Mouse (Mus musculus) liver, adult 2 months (tissue): ENCODE measurements around the gene Ovca2. TPM values are rescaled to one million over a fixed set of nuclear protein-coding genes. Genes with fewer than 3 reads are reported as not detected.

Experiments used
- DNase-seq: peaks from one replicate; pipeline ENCODE4 v3.0.0-alpha.2; 2011; ENCODE audit warnings: low read depth, low spot score; ENCODE audit errors: extremely low read depth
- H3K27ac ChIP-seq: fragments of 200-500 bp; replicated peaks from 2 replicates; pipeline ENCODE4 v1.5.1; 2012; ENCODE audit warnings: low read depth, mild to moderate bottlenecking, control low read depth, inconsistent platforms, low read length; ENCODE audit not compliant: insufficient read depth
- H3K27me3 ChIP-seq: fragments of 200-500 bp; 2 replicates; pipeline ENCODE4 v1.6.1; 2012; ENCODE audit warnings: mild to moderate bottlenecking, moderate library complexity, low read length, inconsistent platforms; ENCODE audit not compliant: control insufficient read depth, insufficient read depth
- H3K36me3 ChIP-seq: fragments of 200-500 bp; 2 replicates; pipeline ENCODE4 v1.6.1; 2012; ENCODE audit warnings: low read length, inconsistent platforms; ENCODE audit not compliant: control insufficient read depth, insufficient read depth
- H3K4me1 ChIP-seq: fragments of 200-500 bp; 2 replicates; pipeline ENCODE4 v1.6.1; 2011; ENCODE audit warnings: low read length; ENCODE audit not compliant: control insufficient read depth, insufficient read depth
- H3K4me3 ChIP-seq: fragments of 200-500 bp; 2 replicates; pipeline ENCODE4 v1.5.1; 2011; ENCODE audit warnings: low read depth, mild to moderate bottlenecking, control low read depth, low read length, moderate library complexity; ENCODE audit not compliant: insufficient read depth
- H3K79me2 ChIP-seq: fragments of 200-500 bp; 2 replicates; pipeline ENCODE4 v1.6.1; 2012; ENCODE audit warnings: inconsistent platforms, mild to moderate bottlenecking, low read length, moderate library complexity; ENCODE audit not compliant: control insufficient read depth, insufficient read depth
- H3K9ac ChIP-seq: fragments of 200-500 bp; 2 replicates; pipeline ENCODE4 v1.6.1; 2012; ENCODE audit warnings: low read depth, mild to moderate bottlenecking, control low read depth, inconsistent platforms, low read length
- CTCF ChIP-seq: fragments of 200-500 bp; IDR thresholded peaks from 2 replicates; pipeline ENCODE4 v1.5.1; 2011; ENCODE audit warnings: low read depth, low read length, control low read depth
- POLR2A ChIP-seq: fragments of 200-500 bp; IDR thresholded peaks from 2 replicates; pipeline ENCODE4 v1.6.1; 2011; ENCODE audit warnings: low read length, control low read depth; ENCODE audit not compliant: insufficient read depth; ENCODE audit errors: extremely low read depth
- WGBS: fragments of 180-500 bp; shearing (Covaris S2); methylation state at CpG from one replicate; pipeline ENCODE4 v1.1.7; 2018; 5-methylcytosine and 5-hydroxymethylcytosine counted together
- polyA plus RNA-seq: library from polyadenylated mRNA; depleted of rRNA; stranded (reverse); fragments of >200 nt; gene quantifications from 2 replicates; pipeline ENCODE4 v1.2.3, GENCODE M21; 2012
- total RNA-seq: library from RNA; depleted of rRNA; stranded (reverse); fragments of >200 nt; gene quantifications from 2 replicates; pipeline ENCODE4 v1.2.3, GENCODE M21; 2014

The Ovca2 gene
- total and polyA plus RNA-seq, 2 experiments = 5.7 to 6.7 TPM

DNA sequence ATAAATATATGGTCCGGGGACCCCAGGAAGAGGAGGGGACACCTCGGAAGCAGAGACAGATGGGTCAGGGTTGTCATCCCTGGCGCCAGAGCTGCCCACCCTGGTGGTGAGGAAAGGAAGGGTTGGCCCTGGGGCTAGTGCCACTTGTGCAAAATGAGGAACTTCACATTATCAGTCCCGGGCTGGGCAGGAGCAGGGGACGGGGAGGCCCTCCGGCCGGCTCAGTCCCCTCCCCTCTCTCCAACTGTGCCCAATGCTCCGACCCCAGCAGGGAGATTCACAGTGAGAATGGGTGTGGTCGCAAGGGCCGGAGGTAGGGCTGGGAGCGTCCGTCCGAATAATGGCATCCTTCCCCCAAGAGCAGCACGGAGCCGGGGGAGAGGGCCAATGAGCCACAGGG lies 13.9 kb downstream of the Ovca2 start:
- no peak overlapping the region for H3K9ac ChIP-seq
- H3K4me3 ChIP-seq = peak overlapping the region; percentile 31; the same call in 1 of the 2 replicates
- H3K27ac ChIP-seq = no peak overlapping the region
- H3K27me3 ChIP-seq = peaks cover 11% of the 10 kb centered on the region; the same call in 1 of the 2 replicates
- no peak for TF ChIP-seq POLR2A
- peak; percentile 15; the same call in 1 of the 2 replicates for TF ChIP-seq CTCF
- H3K79me2 ChIP-seq = no peaks in the 10 kb centered on the region
- H3K36me3 ChIP-seq = peaks cover 4% of the 10 kb centered on the region; the same call in 1 of the 2 replicates
- peaks cover 11% of the 10 kb centered on the region; the same call in 1 of the 2 replicates for H3K4me1 ChIP-seq
- WGBS = 52% methylated on average over 15 of the region's 15 CpGs
- no peak for DNase-seq

DNA sequence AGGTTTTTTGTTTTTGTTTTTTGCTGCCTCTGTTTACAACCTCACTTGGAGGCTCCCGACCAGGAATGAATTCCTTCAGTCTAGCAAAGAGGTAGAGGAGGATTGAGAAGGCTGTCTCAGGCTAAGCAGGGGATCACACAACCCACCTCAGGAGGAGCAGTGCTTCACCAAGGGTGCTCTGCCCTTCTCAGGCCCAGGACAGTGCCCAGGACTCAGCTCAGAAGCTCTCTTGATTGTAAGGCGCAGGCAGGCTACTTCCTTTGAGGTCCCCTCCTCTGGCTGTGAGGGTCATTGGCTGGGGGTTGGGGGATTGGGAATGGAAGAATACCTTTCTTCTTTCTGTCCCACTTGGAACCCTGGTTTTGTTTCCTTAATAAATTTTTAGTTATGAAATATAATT lies 14.6 kb downstream of the Ovca2 start:
- H3K9ac ChIP-seq = no peak overlapping the region
- WGBS = 82% methylated on average over 2 of the region's 2 CpGs
- H3K27ac ChIP-seq = no peak overlapping the region
- TF ChIP-seq CTCF (no peak), POLR2A (no peak)
- no peaks in the 10 kb centered on the region for H3K79me2 ChIP-seq
- DNase-seq = no peak
- H3K4me1 ChIP-seq = peaks cover 11% of the 10 kb centered on the region; the same call in 1 of the 2 replicates
- H3K27me3 ChIP-seq = peaks cover 11% of the 10 kb centered on the region; the same call in 1 of the 2 replicates
- peaks cover 4% of the 10 kb centered on the region; the same call in 1 of the 2 replicates for H3K36me3 ChIP-seq
- H3K4me3 ChIP-seq = no peak overlapping the region

DNA sequence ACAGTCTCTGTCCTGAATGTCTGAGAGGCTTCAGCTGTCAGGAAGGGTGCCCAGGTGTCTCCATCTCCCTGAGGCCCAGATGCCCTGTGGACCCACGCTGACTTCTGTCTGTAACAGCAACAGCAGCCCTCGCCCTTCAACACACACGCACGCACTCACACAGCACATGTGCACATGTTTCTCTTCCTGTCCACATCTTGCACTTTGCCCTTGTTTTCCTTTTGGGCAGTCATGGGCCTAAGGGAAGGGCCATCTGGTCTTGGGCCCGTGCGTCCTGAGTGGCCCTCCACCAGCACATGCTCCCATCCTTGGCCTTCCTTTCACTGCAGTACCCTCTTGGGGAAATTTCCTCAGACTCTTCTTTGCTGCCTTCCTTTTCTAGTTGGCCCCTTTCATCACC lies 15.3 kb downstream of the Ovca2 start:
- Histone ChIP-seq H3K4me3 (no peak overlapping the region), H3K27ac (no peak overlapping the region), H3K9ac (no peak overlapping the region), H3K36me3 (peaks cover 4% of the 10 kb centered on the region; the same call in 1 of the 2 replicates), H3K27me3 (peaks cover 11% of the 10 kb centered on the region; the same call in 1 of the 2 replicates), H3K4me1 (peaks cover 11% of the 10 kb centered on the region; the same call in 1 of the 2 replicates), H3K79me2 (no peaks in the 10 kb centered on the region)
- TF ChIP-seq CTCF = no peak
- TF ChIP-seq POLR2A = no peak
- peak; percentile 37 for DNase-seq
- WGBS = 59% methylated on average over 6 of the region's 6 CpGs

GRCm38 (mm10) chr11:75162591-75163080 lies 16.0 kb downstream of the Ovca2 start:
- Histone ChIP-seq H3K4me1 (peaks cover 11% of the 10 kb centered on the region; the same call in 1 of the 2 replicates), H3K9ac (no peak overlapping the region), H3K27ac (no peak overlapping the region), H3K27me3 (peaks cover 11% of the 10 kb centered on the region; the same call in 1 of the 2 replicates), H3K79me2 (no peaks in the 10 kb centered on the region), H3K36me3 (peaks cover 4% of the 10 kb centered on the region; the same call in 1 of the 2 replicates), H3K4me3 (no peak overlapping the region)
- 90% methylated on average over 12 of the region's 12 CpGs for WGBS
- no peak for TF ChIP-seq POLR2A
- no peak for TF ChIP-seq CTCF
- DNase-seq = no peak

GRCm38 (mm10) chr11:75161417-75162008 lies 17.1 kb downstream of the Ovca2 start:
- no peak overlapping the region for H3K4me3 ChIP-seq
- no peak overlapping the region for H3K27ac ChIP-seq
- no peak for DNase-seq
- no peak for TF ChIP-seq POLR2A
- no peak for TF ChIP-seq CTCF
- H3K9ac ChIP-seq = no peak overlapping the region
- WGBS = 77% methylated on average over 4 of the region's 4 CpGs
- peaks cover 11% of the 10 kb centered on the region; the same call in 1 of the 2 replicates for H3K4me1 ChIP-seq
- H3K27me3 ChIP-seq = peaks cover 8% of the 10 kb centered on the region; the same call in 1 of the 2 replicates
- peaks cover 4% of the 10 kb centered on the region; the same call in 1 of the 2 replicates for H3K36me3 ChIP-seq
- no peaks in the 10 kb centered on the region for H3K79me2 ChIP-seq
